Mouse (Mus musculus) fat pad, adult 2 months (tissue): ENCODE data around the gene Mup18.
"Not testable (repeated sequence)": the region's sequence is repeated elsewhere in the genome, so short reads cannot be mapped to it uniquely, and the experiment has no call there.

ENCODE experiments used
- DNase-seq: peaks from one replicate; pipeline ENCODE4 v3.0.0-alpha.2; 2011; ENCODE audit warnings: low read depth, low spot score; ENCODE audit errors: extremely low read depth

Gene Mup18

GRCm38 (mm10) chr4:61674036-61674435 lies at the start of gene Mup18:
Mup18 (minus strand) TSS chr4:61674136.
- not testable (repeated sequence) for DNase-seq

GRCm38 (mm10) chr4:61714296-61714695 lies 40.4 kb upstream of the Mup18 start:
- DNase-seq = not testable (repeated sequence)
